Mouse (Mus musculus) cerebellum, adult 2 months (tissue): Measurements from ENCODE around the gene Sorcs2.

Experiments
- CTCF ChIP-seq: fragments of 200-500 bp; IDR thresholded peaks from 2 replicates; pipeline ENCODE4 v1.5.1; 2011; ENCODE audit warnings: low read depth, mild to moderate bottlenecking, control low read depth, low read length, moderate library complexity, borderline replicate concordance; ENCODE audit not compliant: insufficient read depth
- POLR2A ChIP-seq: fragments of 200-500 bp; IDR thresholded peaks from 2 replicates; pipeline ENCODE4 v1.6.1; 2011; ENCODE audit warnings: low read length, control low read depth, borderline replicate concordance; ENCODE audit not compliant: insufficient read depth

DNA sequence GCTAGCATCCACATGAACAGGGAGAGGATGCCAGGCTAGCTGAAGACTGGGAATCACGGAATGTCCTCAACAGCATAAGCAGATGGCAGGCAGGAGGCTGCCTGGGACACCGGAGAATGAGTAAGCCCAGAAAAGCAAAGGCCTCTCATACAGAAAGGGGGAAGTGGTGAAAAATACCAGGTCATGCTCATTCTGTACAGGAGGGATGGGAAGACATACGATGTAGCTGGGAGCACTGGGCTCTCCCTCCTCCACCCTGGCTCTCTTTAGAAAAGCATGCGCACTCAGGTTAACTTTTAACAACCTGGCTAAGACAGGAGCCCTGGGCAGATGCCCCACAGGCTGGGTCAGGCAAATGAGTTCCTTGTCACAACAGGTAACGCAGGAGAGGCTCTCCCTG, 28.5 kb upstream of the Sorcs2 start:
- TF ChIP-seq CTCF = no peak
- TF ChIP-seq POLR2A = no peak
